Mouse (Mus musculus): ENCODE measurements at regions not wholly inside any gene's neighbourhood (a gene's known extent, or its start where the extent isn't known, plus 50 kb on each side); places are given as distances from the start of the nearest gene placed in this dataset.

DNA sequence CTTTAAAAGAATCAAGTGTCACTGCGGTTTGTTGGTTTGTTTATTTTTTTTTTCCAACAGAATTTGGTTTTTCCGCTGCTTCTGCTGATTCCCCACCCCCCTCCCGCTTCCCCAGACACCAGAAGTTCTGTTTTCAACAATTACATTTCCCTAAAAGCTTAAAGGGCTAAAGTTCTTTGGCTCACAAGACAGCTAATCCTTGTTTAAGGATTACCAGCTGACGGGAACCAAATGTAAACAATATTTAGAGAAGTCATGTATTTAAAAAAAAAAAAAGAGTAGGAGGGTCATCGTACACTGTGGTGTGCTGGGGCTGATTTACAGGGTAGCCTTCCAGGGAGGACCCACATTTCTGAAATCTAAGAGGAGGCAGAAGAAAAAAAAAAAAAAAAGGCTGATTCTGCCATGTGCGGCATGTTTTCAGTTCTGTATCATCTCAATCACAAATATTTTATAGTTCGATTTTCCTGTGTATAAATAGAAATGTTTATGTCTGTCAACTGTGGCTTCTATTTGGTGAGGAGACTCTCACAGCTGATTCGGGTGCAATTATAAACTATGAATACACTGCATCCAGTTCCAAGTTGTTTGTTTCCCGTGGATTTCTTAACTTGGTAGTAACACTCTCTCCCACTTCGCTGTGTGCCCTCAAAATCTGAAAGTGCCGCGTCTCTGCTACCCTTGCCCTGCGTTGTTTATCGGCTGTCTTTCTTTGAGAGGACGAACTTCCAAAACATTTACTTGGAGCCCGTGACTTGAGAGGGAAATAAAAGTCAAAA is 456.3 kb upstream of the Jarid2 start:
- no peak for TF ChIP-seq CTCF (IDR thresholded peaks at IDR 0.05; ENCODE audit: insufficient read depth, low read length)
- TF ChIP-seq POLR2A (IDR thresholded peaks at IDR 0.05; ENCODE audit: borderline replicate concordance, extremely low read depth, low read depth, low read length): no peak

Data from lung, adult 2 months (tissue).